Mouse (Mus musculus) erythroblast, embryonic 14.5 days (primary cell): ENCODE results near the gene Ust.

Experiments
- GATA1 ChIP-seq: IDR thresholded peaks from 2 replicates; pipeline ENCODE4 v1.6.1; 2012; ENCODE audit warnings: low read length, inconsistent platforms, mixed read lengths
- TAL1 ChIP-seq: IDR thresholded peaks from 3 replicates; pipeline ENCODE4 v1.6.1; 2012; ENCODE audit warnings: low read length, inconsistent platforms, mixed read lengths

GRCm38 (mm10) chr10:8469516-8469915 is 49.1 kb downstream of the Ust start:
- no peak for TF ChIP-seq GATA1
- TF ChIP-seq TAL1: no peak
